Mouse (Mus musculus) retina, postnatal 1 day (tissue): ENCODE measurements at regions not wholly inside any gene's neighbourhood (a gene's known extent, or its start where the extent isn't known, plus 50 kb on each side); places are given as distances from the start of the nearest gene placed in this dataset.

Experiments used
- DNase-seq: peaks from one replicate; pipeline ENCODE4 v3.0.0-alpha.2; 2012

DNA sequence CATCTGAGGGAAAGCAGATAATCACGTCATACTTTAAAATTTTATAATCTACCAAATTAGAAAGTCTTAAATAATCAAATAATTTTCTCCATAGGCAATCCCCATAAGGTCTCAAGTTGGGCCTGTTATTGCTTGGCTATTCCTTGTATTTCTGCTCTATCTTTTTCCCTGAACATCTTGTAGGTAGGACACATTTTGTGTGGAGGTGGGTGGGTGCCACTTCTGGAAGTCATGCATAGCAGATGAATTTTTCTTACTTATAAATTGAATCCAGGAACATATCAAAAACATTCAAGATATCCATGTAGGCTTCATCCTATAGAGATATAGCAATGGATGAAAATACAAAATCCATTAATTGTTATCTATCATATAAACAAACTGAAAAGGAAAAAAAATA lies 1418.7 kb downstream of the Cdh11 start:
- no peak for DNase-seq

- no peak for DNase-seq
These were observed 1434.6 kb downstream of the Cdh11 start for GRCm38 (mm10) chr8:101350848-101351247.

DNA sequence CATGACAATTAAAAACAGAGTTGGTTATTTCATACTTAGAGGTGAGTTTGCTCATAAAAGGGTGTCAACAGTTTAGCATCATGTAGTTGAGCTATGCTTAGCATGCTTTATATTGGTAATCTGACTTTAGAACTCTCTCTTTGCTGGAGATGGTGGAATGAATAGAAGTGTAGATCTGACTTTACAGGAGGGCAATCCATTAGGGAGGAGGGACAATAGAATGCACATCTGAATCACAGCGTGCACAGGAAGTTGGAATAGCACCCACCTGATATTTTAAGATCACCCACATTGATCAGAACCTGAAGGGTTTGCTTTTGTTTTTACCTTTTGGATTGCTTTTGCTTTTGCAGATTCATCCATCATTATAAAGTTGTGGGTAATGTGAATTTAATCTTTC lies 1435.7 kb downstream of the Cdh11 start:
- DNase-seq = no peak

- peak; percentile 48 for DNase-seq
These were observed 1456.2 kb downstream of the Cdh11 start for GRCm38 (mm10) chr8:101329290-101329689.

DNA sequence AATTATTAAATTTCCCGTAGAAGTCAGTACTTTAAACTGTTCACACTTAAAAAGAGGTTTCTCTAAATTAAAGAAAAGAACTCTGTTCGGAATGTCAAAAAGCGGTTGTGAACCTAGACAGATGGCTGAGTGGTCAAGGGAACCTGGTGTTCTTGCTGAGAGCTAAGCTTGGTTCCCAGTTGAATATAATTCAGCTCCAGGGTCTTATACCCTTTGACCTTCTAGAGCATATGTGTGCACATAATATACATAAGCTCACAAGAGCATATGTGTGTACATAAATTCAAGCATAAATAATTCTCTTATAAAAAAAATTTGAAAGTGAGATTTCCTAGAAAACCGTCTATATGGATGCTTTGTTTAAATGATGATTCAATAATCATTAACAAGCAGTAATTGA lies 1456.7 kb downstream of the Cdh11 start:
- no peak for DNase-seq

DNA sequence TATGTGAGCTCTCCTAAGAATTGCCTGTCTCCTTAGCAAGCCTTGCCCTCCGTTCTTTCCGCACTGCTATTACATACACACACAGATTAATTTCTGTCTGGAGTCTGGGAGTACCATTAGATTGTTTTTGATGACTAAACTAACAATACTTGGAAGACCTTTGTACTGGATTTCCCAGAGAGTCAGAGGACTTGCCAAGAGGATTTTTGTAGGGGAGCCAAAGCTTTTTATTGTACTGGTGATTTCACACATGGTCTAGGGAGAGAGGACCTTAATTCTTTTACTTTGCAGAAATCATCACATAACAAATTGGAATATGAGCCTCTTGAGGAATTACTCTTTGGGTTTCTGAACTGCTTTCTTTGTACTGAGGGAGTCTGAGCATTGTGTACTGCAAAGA lies 1486.9 kb downstream of the Cdh11 start:
- DNase-seq = no peak

DNA sequence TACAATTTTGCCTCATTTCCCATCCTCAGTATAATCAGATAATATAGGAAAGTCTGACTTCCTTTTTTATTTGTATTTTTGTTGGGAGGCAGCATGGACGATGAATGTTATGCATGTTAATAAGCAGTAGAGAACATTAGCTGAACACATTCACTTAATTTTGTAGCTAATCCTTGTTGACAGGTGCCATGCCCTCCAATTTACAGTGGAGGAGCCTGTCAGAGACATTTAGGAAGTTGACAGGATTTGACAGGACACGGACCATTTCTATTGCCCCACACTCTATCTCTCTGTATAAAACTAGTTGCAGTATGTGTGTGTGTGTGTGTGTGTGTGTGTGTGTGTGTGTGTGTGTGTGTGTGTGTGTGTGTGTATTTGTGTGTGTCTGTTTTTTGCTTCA lies 1495.4 kb downstream of the Cdh11 start:
- peak; percentile 64 for DNase-seq

- DNase-seq = peak; percentile 16
These were observed 1542.8 kb downstream of the Cdh11 start for GRCm38 (mm10) chr8:101242632-101243031.

DNA sequence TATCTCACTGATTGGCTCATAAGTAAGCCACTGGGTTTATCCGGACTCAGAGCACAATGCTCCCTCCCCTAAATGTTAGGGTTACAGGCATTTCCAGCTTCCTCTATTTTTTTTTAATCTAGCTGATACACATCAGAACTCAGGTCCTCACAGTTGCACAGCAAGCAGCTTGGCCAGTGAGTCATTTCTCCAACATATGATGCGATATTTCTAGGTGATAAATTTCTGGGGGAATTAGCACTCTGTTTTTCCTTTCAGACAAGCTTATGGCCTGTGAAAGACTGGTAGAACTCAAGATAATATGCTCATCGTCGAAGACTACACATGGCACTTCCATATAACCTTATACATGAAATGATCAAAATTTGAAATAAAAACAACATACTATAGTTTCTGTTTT lies 1543.6 kb downstream of the Cdh11 start:
- no peak for DNase-seq

DNA sequence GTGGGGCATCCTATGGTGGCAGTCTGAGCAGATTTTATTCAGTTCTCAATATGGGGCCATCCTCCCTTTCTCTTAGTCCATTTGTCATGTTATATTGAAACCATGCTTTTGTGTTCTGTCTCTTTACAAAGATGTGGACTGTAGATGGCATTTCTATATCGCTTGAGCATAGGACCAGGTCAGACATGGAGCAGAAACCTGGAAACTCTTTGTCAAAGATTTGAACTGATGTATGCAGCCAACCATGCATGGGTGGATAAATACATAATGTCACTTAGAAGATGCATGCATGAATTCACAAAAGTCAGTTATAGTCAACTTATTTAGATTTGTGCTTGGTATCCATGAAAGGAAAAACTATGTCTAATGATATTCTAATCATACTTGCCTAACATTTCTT lies 1587.5 kb downstream of the Cdh11 start:
- peak; percentile 57 for DNase-seq

GRCm38 (mm10) chr8:101196740-101197139 lies 1588.7 kb downstream of the Cdh11 start:
- peak; percentile 22 for DNase-seq

DNA sequence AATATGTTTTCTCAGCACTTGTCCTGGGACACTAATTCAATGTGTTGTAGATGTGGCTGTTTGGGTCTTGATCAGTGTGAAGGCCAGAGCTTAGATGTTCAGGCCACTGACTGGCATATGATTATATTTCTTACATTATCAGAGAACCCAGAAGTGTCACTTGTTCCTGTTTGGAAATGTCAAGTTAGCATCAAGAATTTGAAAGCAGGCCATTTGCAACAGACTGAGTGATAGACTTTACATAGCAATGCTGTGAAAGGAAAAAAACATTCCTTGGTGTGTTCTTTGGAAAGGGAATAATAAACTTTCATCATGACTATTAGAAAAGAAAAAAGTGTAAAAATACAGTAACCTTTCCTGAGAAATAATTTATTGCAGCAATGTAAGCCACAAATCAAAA lies 1596.9 kb downstream of the Cdh11 start:
- DNase-seq = no peak

- peak; percentile 24 for DNase-seq
These were observed 1630.5 kb downstream of the Cdh11 start for GRCm38 (mm10) chr8:101154923-101155322.
